Mouse (Mus musculus) CH12.LX (cell line): ENCODE results near the gene Tns3. TPM values are rescaled to one million over a fixed set of nuclear protein-coding genes. Genes with fewer than 3 reads are reported as not detected.

Experiments
- DNase-seq: peaks from one replicate; pipeline ENCODE4 v3.0.0-alpha.2; 2013; ENCODE audit errors: extremely low read depth
- H3K27ac ChIP-seq: 2 replicates; pipeline ENCODE4 v1.5.1; 2012; ENCODE audit warnings: low read depth, mild to moderate bottlenecking, control low read depth, moderate library complexity; ENCODE audit not compliant: insufficient read depth
- H3K27me3 ChIP-seq: replicated peaks from 2 replicates; pipeline ENCODE3; 2012; ENCODE audit warnings: inconsistent platforms
- H3K36me3 ChIP-seq, 2 experiments: replicated peaks in 1 of 2; 2 replicates each; pipeline versions ENCODE3 to v1.6.1; 2012; ENCODE audit warnings: inconsistent platforms in 1 of 2, low read length in 1 of 2, mild to moderate bottlenecking in 1 of 2, mixed read lengths in 1 of 2, moderate library complexity in 1 of 2; ENCODE audit not compliant: control insufficient read depth in 1 of 2, insufficient read depth in 1 of 2
- H3K4me1 ChIP-seq, 2 experiments: 2 replicates each; pipeline ENCODE4 v1.6.1; 2012; ENCODE audit warnings: inconsistent platforms in 1 of 2, moderate library complexity in 1 of 2; ENCODE audit not compliant: insufficient read depth in 2 of 2, control insufficient read depth in 1 of 2
- H3K4me2 ChIP-seq: 2 replicates; pipeline ENCODE4 v1.6.1; 2012; ENCODE audit warnings: low read depth, mild to moderate bottlenecking, control low read depth; ENCODE audit not compliant: poor library complexity, insufficient read depth, severe bottlenecking
- H3K4me3 ChIP-seq, 3 experiments: fragments of 150-350 bp in 1 of 3; sonication (generic) in 1 of 3; replicated peaks in 1 of 3; 2 replicates each; pipeline versions ENCODE3 to v1.5.1; 2011 to 2012; ENCODE audit warnings: low read depth in 2 of 3, low read length in 2 of 3, mild to moderate bottlenecking in 2 of 3, moderate library complexity in 2 of 3, control low read depth in 1 of 3, improper control_type of control experiment in 1 of 3, inconsistent platforms in 1 of 3, mixed read lengths in 1 of 3; ENCODE audit not compliant: poor library complexity in 1 of 3
- H3K79me2 ChIP-seq: replicated peaks from 2 replicates; pipeline ENCODE4 v1.6.1; 2012; ENCODE audit warnings: mild to moderate bottlenecking, moderate library complexity; ENCODE audit not compliant: control insufficient read depth, poor library complexity, insufficient read depth, severe bottlenecking; ENCODE audit errors: extremely low read depth
- H3K9ac ChIP-seq: 2 replicates; pipeline ENCODE4 v1.6.1; 2012; ENCODE audit warnings: low read depth, mild to moderate bottlenecking, control low read depth, moderate library complexity; ENCODE audit not compliant: insufficient read depth
- H3K9me3 ChIP-seq: replicated peaks from 2 replicates; pipeline ENCODE3; 2012; ENCODE audit warnings: low read length, inconsistent platforms, mixed read lengths
- BHLHE40 ChIP-seq: IDR thresholded peaks from 2 replicates; pipeline ENCODE4 v1.6.1; 2011; ENCODE audit warnings: mild to moderate bottlenecking, low read depth, low read length, improper control_type of control experiment
- CHD1 ChIP-seq: IDR thresholded peaks from 2 replicates; pipeline ENCODE4 v1.6.1; 2012; ENCODE audit warnings: low read depth, low read length, improper control_type of control experiment, inconsistent platforms
- CTCF ChIP-seq, 2 experiments: IDR thresholded peaks in 1 of 2; conservative IDR thresholded peaks in 1 of 2; 2 replicates each; pipeline ENCODE4 v1.5.1; 2011 to 2012; ENCODE audit warnings: low read depth in 2 of 2, low read length in 2 of 2, improper control_type of control experiment in 1 of 2, inconsistent platforms in 1 of 2, mild to moderate bottlenecking in 1 of 2, moderate library complexity in 1 of 2
- E2F4 ChIP-seq: IDR thresholded peaks from 2 replicates; pipeline ENCODE4 v1.6.1; 2011; ENCODE audit warnings: low read depth, low read length, improper control_type of control experiment; ENCODE audit not compliant: insufficient replicate concordance
- ELF1 ChIP-seq: IDR thresholded peaks from 2 replicates; pipeline ENCODE4 v1.6.1; 2014; ENCODE audit warnings: low read depth, mild to moderate bottlenecking, inconsistent platforms, low read length, improper control_type of control experiment
- EP300 ChIP-seq: IDR thresholded peaks from 2 replicates; pipeline ENCODE4 v1.6.1; 2011; ENCODE audit warnings: low read length, improper control_type of control experiment
- ETS1 ChIP-seq: conservative IDR thresholded peaks from 2 replicates; pipeline ENCODE4 v1.6.1; 2012; ENCODE audit warnings: low read depth, mild to moderate bottlenecking, inconsistent platforms, low read length, improper control_type of control experiment, moderate library complexity
- HCFC1 ChIP-seq: IDR thresholded peaks from 2 replicates; pipeline ENCODE4 v1.6.1; 2012; ENCODE audit warnings: low read depth, mild to moderate bottlenecking, inconsistent platforms, low read length, improper control_type of control experiment
- JUND ChIP-seq: conservative IDR thresholded peaks from 2 replicates; pipeline ENCODE4 v1.6.1; 2011; ENCODE audit warnings: low read depth, low read length, improper control_type of control experiment
- KAT2A ChIP-seq: IDR thresholded peaks from 2 replicates; pipeline ENCODE4 v1.6.1; 2012; ENCODE audit warnings: low read length, improper control_type of control experiment, inconsistent platforms; ENCODE audit not compliant: insufficient replicate concordance
- MAFK ChIP-seq: IDR thresholded peaks from 2 replicates; pipeline ENCODE4 v1.6.1; 2011; ENCODE audit warnings: low read length, improper control_type of control experiment; ENCODE audit not compliant: insufficient replicate concordance
- MAX ChIP-seq: IDR thresholded peaks from 2 replicates; pipeline ENCODE4 v1.6.1; 2011; ENCODE audit warnings: low read length, improper control_type of control experiment
- MAZ ChIP-seq: IDR thresholded peaks from 2 replicates; pipeline ENCODE4 v1.6.1; 2012; ENCODE audit warnings: low read depth, mild to moderate bottlenecking, inconsistent platforms, low read length, improper control_type of control experiment, moderate library complexity
- MYC ChIP-seq: IDR thresholded peaks from 2 replicates; pipeline ENCODE4 v1.6.1; 2011; ENCODE audit warnings: low read depth, mild to moderate bottlenecking, improper control_type of control experiment, low read length
- PAX5 ChIP-seq: IDR thresholded peaks from 2 replicates; pipeline ENCODE4 v1.6.1; 2012; ENCODE audit warnings: low read length, inconsistent platforms, mixed read lengths
- RAD21 ChIP-seq: IDR thresholded peaks from 2 replicates; pipeline ENCODE4 v1.6.1; 2011; ENCODE audit warnings: low read depth, mild to moderate bottlenecking, low read length, improper control_type of control experiment, moderate library complexity
- SMC3 ChIP-seq: IDR thresholded peaks from 2 replicates; pipeline ENCODE4 v1.6.1; 2011; ENCODE audit warnings: low read depth, low read length, improper control_type of control experiment
- UBTF ChIP-seq: IDR thresholded peaks from 2 replicates; pipeline ENCODE4 v1.6.1; 2012; ENCODE audit warnings: low read depth, mild to moderate bottlenecking, inconsistent platforms, low read length, improper control_type of control experiment, moderate library complexity
- ZC3H11A ChIP-seq: IDR thresholded peaks from 2 replicates; pipeline ENCODE4 v1.6.1; 2012; ENCODE audit warnings: low read depth, mild to moderate bottlenecking, inconsistent platforms, low read length, improper control_type of control experiment
- ZNF384 ChIP-seq: IDR thresholded peaks from 2 replicates; pipeline ENCODE4 v1.6.1; 2012; ENCODE audit warnings: low read depth, low read length, improper control_type of control experiment, inconsistent platforms
- dilution Hi-C: fragments of 300-500 bp; cut with MboI; formaldehyde crosslinking; loops from 2 replicates; pipeline ENCODE4 v1.14.3; 2020; ENCODE audit warnings: low sequenced_read_pairs; ENCODE audit not compliant: extremely low pct_unique_long_range_greater_than_20kb, extremely low pct_ligation_motif_present
- in situ Hi-C: fragments of 300-500 bp; cut with MboI; formaldehyde crosslinking; loops from 3 replicates; pipeline ENCODE4 v1.14.3; 2019; ENCODE audit warnings: low sequenced_read_pairs, low pct_ligation_motif_present, low pct_unique_long_range_greater_than_20kb, mixed read lengths
- polyA plus RNA-seq: library from polyadenylated mRNA; unstranded; fragments of >175 nt; gene quantifications from 2 replicates; pipeline ENCODE4 v1.2.1, GENCODE M21; 2012; ENCODE audit warnings: low read depth; ENCODE audit not compliant: insufficient read length
- total RNA-seq, 2 experiments: library from RNA; depleted of rRNA; stranded (reverse); fragments of 300-350 nt in 1 of 2; fragments of >200 nt in 1 of 2; gene quantifications; 2 replicates each; pipeline ENCODE4 v1.2.3; 2012 to 2014

The Tns3 gene
- total and polyA plus RNA-seq, 3 experiments = 0.03 to 1.3 (median 0.33) TPM

DNA sequence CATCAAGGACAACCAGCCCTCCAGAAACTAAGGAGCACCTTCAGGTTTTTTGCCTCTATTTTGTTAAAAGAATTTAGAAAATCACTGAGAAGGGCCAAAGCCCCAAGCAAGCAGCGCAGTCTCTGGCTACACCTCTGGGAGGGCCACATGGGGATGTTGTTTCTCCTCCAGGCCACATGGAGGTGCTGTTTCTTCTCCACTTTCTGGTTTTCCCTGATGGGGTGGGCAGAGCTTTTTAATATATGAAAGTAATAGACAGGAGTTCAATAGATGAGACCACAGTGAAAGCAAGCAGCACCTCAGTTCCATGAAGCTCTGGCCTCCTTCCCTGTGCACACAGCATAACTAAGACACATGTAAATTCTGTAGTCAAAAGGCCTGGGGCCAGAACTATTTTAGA lies 118.5 kb downstream of the Tns3 start:
- H3K27me3 ChIP-seq = peaks cover 41% of the 10 kb centered on the region
- TF ChIP-seq HCFC1 = no peak
- TF ChIP-seq JUND = no peak
- TF ChIP-seq ZC3H11A = no peak
- no peak for TF ChIP-seq BHLHE40
- no peak for TF ChIP-seq ETS1
- TF ChIP-seq RAD21 = peak; percentile 69
- TF ChIP-seq CTCF (conservative IDR thresholded peaks at IDR 0.05 in 1 of 2, IDR thresholded peaks at IDR 0.05 in 1 of 2; ENCODE audit: low read depth in 2 of 2, low read length in 2 of 2) = peak; percentile 56 to 78
- no peak for TF ChIP-seq PAX5
- TF ChIP-seq E2F4 = no peak
- TF ChIP-seq ZNF384 = no peak
- 0 out of 2 replicates have a peak, but pooled peaks have one; percentile 26 for TF ChIP-seq MYC
- TF ChIP-seq SMC3 = peak; percentile 80
- no peak for TF ChIP-seq MAFK
- TF ChIP-seq CHD1 = no peak
- TF ChIP-seq ELF1 = no peak
- peak; percentile 60; the same call in 1 of the 2 replicates for TF ChIP-seq MAZ
- TF ChIP-seq MAX = 0 out of 2 replicates have a peak, but pooled peaks have one; percentile 35
- in situ Hi-C loops = no loop called here
- H3K9ac ChIP-seq = no peak overlapping the region
- H3K27ac ChIP-seq = no peak overlapping the region
- H3K4me1 ChIP-seq = no peaks in the 10 kb centered on the region
- peak; percentile 57 for DNase-seq
- no peak overlapping the region for H3K4me3 ChIP-seq
- H3K4me2 ChIP-seq = no peak overlapping the region
- no peaks in the 10 kb centered on the region for H3K79me2 ChIP-seq
- H3K9me3 ChIP-seq = no peaks in the 10 kb centered on the region
- H3K36me3 ChIP-seq = no peaks in the 10 kb centered on the region
- dilution Hi-C loops = no loop called here

DNA sequence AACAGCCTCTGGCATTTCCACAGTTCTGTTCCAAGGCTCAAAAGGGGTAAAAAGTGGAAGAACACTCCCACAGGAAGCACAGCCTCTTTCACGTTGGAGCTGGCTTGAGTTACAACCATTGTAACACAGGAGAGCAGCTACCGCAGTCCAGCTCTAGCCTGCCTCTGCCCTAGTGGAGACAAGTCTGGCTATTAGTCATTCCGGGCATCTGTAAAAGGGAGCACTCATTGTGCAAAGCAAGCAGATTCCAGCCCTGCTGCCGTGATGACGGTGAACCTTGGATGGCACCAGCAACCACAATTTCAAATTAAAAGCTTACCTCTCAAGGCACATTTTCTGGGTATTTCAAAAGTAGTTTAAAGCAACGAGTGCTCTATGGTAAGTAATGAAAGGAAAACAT lies 120.0 kb downstream of the Tns3 start:
- TF ChIP-seq UBTF = no peak
- TF ChIP-seq EP300 = no peak
- no peak for TF ChIP-seq KAT2A
- no peak for TF ChIP-seq MAX
- no peak for DNase-seq
- Histone ChIP-seq H3K4me1 (no peaks in the 10 kb centered on the region), H3K4me2 (no peak overlapping the region), H3K79me2 (no peaks in the 10 kb centered on the region), H3K36me3 (no peaks in the 10 kb centered on the region), H3K27me3 (peaks cover 51% of the 10 kb centered on the region), H3K9me3 (no peaks in the 10 kb centered on the region), H3K4me3 (no peak overlapping the region), H3K27ac (no peak overlapping the region), H3K9ac (no peak overlapping the region)
- dilution Hi-C loops = no loop called here
- in situ Hi-C loops = no loop called here
